Mouse (Mus musculus): ENCODE data around the gene St3gal4.
A peak's percentile ranks its signal among the peaks of the same experiment; 100 is the strongest.

Gene St3gal4

DNA sequence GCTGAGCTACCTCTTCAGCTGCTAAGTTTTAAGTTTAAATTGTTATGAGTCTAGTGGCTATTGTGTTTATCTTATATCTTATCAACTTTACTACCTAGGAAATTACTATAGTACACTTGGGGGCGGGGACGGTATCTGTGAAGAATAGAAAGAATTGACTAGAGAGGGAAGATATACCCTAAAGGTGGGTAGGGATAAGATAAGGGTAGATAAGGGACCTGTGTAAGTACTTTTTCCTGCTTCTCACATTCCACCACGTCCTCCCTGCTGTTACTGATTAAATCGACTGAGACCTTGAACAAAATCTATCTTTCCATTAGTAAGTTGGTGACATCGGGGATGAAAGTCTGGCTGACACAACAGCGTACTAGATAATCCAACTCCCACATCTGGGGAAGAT is 70.6 kb downstream of the St3gal4 start:
- DNase-seq (ENCODE audit: extremely low spot score), result no peak

DNA sequence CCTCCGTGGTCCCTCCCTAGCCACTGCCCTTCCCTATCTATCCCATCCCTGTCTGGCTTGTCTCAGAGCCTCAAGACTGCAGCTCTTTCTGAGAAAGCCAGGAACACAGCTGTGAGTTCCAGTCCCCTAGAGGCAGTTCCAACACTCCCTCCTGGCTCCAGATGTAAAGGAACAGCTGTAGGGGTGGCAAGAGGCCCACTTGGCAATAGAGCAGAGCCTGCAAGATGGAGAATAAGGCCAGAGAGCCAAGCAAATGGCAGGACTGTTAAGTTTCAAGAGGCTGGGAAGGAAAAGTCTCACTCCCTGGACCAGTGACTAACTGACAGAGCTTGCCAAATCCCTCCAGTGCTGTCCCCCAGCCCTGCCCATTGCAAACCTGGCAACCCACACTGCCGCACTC is 73.3 kb downstream of the St3gal4 start:
- no peak for DNase-seq (ENCODE audit: extremely low spot score)

DNA sequence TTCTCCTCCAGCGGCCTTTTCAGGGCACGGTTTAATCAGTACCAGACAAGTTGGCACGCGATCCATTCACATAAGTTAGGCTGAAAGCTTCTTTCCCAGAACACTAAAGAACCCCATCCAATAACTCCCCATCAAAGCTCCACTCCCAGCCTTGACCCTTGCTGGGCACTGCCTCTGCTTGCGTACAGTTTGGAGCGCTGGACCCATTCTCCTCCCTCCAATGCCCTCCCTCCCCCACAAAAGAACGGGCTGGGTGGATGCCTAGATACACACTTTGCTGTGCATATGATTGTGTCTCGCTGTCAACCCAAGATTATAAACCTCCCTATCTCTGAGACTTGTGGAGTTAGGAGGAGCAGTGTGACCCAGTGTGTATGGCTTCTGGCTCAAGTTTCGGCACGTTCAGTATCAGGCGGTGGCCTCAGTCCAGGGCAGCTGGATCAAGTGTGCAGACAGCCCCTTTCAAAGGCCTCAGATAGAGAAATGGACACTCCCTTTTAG is 74.0 kb downstream of the St3gal4 start:
- no peak for DNase-seq (ENCODE audit: extremely low spot score)

DNA sequence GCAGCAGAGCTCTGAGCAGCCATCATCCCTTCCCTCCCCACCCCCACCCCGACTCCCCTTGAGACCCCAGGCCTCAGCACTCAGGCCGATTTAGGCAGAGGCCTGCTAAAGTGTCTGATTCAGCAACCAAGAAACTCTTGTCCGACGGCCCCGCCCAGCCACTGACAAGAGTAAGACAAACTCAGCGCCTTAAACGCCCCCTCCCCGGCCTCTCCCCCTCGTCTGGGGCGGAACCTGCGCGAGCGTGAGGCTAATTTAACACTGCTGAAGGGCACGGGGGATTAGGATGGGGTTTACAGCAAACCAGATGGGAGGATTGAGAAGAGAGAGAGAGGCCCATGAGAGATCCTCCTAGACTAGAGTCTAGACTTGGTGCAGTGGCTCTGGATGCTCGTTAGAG is 74.6 kb downstream of the St3gal4 start:
- DNase-seq (ENCODE audit: extremely low spot score), result peak; percentile 67

DNA sequence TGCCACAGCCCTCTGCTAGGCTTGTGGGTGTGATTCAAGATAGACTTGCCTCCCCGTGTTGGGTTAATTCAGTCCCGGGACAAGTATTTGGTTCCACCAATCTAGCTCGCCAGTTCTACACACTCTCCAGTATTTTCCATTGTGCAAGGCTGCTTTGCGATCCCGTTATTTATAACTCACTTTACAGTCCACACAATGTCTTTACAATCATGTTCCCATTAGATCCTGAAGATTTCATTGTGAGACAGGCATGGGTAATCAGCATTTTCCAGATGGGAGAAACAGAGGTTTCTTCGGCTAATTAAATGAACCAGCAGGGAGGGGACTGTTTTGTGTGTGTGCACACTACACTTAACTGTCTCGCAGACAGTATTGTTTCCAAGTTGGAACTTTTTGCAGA is 75.4 kb downstream of the St3gal4 start:
- DNase-seq (ENCODE audit: extremely low spot score), result no peak

DNA sequence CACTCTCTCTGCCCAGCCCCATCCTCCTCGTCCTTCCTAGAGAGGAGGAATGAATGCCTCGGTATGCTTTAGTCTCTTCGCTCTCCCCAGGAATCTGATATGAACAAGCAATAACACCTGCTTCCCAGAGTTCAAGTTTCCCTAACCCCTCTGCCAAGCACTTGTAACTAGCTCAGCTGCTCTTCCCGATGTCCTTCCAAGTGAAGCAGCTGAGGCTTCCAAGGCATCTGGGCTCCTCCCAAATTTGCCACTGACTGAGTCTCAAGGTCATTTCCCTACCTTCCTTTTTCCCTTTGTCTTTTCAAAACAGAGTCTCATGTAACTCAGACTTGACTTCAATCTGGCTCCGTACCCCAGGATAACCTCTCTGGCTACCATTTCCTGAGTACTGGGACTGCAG is 77.6 kb downstream of the St3gal4 start:
- no peak for DNase-seq (ENCODE audit: extremely low spot score)

DNA sequence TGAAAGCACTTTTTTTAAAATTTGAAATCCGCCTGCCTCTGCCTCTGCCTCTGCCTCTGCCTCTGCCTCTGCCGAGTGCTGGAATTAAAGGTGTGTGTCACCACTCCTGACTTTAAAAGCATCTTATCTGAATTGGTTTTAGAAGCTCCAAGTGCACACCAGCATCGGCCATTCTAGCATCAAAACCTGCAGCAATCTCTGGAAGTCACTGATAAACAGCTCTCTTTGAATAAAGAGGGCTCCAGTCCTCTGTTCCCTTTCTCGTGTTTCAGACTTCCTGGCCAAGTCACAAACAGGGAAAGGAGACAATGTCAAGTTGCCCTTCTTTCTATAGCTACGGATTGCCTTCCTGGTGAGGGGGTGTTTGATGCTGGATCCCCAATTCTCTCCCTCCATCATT is 79.2 kb downstream of the St3gal4 start:
- no peak for DNase-seq (ENCODE audit: extremely low spot score)

DNA sequence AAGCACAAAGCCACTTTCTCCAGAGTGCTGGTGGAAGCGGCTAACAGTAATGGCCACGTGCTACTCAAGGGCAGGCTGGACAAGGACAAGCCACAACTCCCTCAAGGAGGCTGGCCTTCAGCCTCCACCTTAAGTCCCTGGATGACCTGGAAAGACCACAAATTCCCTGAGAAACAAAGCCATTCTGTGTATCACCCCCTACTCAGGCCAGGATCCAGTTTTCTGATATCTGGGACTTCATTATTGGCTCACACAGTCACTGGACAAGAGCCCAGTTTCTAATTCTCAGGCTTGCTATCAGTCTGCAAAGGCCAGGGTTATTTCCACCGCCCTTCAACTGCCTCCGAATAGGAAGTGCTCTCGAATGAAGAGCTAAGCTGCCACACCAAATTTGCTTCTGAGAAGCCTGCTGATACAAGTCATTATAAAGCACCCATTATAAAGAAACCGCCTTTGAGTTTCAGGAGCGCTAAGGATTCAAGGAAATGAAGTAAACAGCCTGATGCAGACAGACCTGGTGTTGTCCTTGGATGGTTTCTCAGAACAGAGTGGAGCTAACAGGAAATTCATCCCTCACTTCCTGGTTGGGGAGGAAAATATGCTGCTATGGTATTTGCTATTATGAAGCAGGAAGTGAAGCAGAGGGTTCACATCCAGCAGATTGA is 80.0 kb downstream of the St3gal4 start:
- no peak for DNase-seq (ENCODE audit: extremely low spot score)

DNA sequence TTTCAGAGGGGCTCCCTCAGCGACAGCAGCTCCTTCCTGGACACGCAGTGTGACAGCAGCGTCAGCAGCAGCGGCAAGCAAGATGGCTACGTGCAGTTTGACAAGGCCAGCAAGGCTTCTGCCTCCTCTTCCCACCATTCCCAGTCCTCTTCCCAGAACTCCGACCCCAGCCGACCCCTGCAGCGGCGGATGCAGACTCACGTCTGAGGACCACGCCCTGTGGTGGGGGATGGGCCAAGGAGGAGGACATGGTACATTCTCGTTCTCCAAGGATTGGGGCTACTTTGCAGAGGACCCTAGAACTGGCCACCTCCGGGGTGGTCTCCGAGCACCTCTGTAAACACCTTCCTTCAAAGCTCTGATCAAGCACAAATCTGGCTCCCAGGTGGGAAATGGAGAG is 84.0 kb downstream of the St3gal4 start:
- no peak for DNase-seq (ENCODE audit: extremely low spot score)

DNA sequence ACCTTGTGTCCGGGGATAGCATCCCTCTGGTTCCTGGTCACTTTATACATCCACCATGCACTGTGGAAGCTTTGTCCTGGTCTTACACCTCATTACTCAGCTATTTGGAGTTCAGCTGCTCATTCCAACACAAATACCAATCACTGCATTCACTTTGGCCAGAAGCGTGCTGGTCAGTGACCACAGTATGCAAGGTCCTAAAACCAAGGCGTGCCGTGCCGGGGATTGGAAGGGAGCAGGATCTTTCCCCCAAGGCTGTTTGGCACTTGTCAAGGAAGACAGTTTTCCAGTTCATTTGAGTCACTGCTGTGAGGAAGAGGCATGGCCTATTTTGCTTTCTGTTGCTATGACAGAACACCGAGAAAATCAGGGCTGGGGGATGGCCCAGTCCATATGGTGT is 86.6 kb downstream of the St3gal4 start:
- no peak for DNase-seq (ENCODE audit: extremely low spot score)

DNA sequence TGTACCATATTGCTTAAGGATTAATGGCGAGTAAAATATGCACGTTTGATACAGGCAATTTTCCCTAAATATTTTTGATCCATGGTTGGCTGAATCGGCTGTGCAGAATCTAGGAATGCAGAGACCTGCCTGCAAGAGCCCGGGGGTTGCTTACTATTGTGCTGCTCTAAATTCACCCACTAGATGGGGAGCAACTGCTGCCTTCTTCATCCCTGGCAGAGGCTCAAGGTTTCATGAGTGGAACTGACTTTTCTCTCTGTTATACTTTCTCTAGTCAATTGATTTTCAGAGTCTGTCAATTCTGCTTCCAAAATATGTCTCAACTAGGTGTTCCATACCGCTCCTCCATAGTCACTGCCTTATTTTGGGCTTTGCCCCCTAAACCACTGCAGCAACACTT is 88.2 kb downstream of the St3gal4 start:
- no peak for DNase-seq (ENCODE audit: extremely low spot score)

DNA sequence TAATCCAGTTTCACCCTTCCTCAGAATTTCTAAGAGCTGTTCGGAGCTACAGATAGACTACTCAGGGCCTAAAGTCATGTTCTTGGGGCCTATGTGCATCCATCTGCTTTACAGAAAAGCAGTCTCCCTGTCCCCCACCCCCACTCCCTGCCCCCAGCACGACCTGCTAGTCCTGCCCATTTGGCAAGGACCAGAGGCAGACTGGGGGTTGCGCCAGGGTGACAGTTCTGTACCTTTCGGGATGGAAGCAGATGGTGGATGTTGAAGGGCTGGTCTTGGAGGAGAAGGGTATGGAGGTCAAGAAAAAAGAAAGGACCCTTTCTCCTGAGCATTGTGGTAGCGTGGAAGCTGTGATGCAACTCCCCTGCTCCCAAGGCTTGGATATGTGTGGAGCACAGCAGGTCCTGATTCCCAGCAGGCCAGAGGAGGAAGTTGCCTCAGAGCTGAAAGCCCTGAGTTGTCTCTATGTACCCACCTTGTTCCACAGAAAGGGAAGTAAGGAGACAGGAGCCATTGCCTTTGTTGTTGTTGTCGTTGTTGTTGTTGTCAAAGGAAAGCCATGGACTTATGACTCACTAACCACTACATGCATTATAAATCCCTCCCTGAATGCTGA is 91.6 kb downstream of the St3gal4 start:
- no peak for DNase-seq (ENCODE audit: extremely low spot score)

DNA sequence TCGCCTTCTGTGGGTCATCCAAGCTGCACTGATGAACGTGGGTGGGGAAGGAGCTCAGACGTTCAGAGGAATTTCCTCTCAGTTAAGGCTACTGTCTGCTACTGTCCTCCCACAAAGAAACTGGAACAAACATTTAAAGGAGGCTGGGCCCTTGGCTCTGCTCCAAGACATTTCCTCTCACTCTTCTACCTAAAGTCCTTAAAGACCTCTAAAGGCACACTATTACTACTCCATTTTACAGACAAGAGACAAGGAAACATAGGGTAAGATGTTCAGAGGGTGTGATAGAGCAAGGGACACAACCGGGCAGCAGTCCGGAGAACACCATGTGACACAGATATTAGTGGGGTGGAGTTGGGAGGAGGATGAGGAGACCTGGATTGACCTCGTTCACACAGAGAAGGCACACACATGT is 92.2 kb downstream of the St3gal4 start:
- DNase-seq (ENCODE audit: extremely low spot score), result no peak

DNA sequence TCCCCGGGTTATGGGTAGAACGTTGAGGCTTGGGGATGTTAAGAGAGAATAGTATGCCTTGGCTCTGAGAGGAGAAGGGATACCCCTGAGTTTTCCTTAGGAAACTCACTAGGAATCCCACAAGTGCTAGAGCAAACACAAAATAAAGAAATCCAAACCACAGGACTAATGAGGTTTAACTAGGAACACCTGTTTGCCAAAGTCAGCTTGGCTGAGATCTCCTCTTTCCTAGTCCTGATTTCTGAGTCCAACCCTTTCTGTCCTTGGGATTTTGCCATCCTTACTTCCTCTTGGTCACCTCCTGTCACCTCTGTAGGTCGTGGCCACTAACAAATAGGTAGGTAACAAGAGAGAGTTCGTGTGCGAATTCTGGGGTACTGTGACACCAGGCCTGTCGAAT is 92.8 kb downstream of the St3gal4 start:
- no peak for DNase-seq (ENCODE audit: extremely low spot score)

DNA sequence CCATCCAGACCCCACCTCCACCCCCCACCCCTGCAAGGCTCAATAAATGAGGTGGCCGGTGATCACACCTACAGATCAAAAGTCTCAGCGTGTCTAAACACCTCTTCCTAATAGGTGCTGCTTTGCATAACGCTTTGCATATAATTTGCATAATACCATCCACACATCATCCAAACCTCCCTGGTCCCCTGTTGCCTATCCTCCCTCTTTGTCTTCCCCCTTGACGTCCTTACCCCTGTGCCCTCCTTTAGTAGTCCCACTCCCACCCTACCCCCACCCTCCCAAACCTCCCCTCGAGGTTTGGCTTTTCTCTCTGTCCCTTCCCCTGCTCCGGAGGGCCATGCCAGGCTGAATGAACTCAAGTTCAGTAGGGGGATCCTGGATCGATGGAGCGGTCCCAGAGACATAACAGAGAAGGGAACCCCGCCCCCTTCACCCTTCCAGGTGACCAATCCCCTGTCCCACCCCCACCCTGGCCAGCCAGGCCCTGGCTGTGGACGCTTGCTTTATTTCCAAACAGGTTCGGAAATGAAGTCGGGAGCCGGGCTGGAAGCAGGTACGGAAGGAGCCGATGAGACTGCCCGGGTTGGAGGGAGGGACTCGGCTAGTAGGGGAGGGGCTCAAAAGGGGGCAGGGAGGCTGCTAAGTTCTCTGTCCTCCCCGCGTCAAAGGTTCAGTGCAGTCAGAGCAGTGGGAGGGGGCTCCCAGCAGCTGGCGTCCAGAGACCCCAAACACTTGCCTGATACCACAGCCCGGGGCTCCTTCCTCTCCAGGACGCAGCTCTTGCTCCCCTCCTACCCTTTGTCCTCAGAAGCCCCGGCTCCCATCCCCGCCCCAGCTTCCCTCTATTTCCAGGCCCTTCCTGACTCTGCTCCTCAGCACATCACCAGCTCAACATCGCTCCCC is 94.2 kb downstream of the St3gal4 start:
- peak; percentile 35 for DNase-seq (ENCODE audit: extremely low spot score)

DNA sequence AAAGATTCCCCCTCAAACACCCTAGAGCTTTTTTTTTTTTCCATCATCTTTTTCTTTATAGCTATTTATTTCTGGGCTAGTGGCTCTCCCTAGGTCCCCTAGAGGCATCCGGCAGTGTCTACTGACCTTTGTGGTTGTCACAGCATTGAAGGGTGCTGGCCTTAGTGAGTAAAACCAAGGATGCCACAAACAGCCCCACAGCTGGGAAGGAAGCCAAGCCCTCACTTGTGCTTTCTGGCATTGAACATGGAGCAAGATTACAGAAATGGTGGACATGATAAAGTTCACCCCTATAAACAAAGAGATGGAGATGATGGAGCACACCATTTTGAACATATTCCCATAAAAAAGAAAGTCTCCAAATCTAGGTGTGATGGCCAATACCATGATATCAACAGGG is 97.3 kb downstream of the St3gal4 start:
- DNase-seq (ENCODE audit: extremely low spot score), result no peak

DNA sequence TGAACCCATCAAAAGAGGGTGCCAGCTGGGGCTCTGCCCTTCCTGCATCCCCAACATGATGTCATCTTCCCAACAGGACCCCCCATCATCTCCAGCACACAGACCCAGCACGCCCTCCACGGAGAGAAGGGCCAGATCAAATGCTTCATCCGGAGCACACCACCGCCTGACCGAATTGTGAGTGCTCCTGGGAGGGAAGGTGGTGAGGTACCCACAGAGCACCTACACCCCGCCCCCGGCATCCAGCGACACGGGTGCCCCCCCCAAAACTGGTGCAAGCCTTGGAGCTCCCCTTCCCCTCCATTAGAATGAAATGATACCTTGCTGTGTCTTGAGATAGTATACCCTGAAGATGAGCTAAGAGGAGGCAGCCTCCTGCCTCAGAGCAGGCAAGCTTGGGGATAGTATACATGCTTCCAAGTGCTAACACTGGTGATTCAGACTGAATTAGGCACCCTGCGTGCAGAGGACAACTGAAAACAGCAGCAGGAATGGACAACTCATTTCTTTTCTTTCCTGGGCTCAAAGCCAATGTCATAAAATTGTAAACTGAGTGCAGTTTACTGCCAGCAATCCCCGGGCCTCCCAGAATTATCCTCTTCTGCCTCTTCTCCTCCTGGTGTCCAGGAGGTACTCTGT is 98.9 kb downstream of the St3gal4 start:
- DNase-seq (ENCODE audit: extremely low spot score), result no peak

DNA sequence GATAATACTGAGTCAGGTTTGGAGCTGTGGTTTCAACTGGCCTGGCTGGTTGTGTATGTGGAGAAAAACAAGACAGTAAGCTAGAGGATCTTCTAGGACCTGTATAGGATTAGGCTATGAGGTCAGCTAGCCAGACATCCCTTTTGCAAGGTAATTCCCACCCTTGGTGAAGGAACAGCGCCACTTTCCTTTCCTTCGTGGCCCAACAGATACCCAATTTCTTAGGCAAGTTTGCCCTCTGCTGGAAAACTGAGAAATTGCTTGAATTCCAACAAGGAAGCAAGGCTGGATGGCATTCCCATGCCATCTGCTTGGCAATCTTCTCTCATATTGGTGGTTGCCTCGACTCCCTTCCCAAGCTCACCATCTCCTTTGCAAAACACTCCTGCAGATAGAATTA is 99.7 kb downstream of the St3gal4 start:
- peak; percentile 58 for DNase-seq (ENCODE audit: extremely low spot score)

DNA sequence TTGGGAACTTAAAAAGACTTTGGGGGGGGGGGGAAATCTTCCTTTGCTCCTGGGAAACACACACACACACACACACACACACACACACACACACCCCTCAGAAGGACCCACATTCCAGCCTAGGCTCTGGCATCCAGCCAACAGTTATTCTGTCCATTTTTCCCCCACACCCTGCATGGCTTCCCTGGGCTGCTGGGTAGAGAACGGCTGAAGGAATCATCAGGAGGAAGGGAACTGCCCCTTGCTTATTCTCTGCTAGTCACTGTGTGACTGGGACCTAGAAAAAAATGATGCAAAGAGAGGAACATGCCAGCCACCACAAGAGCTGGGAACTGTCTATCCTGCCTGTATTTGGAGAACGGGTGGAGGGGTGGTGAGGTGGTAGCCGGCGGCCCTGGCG is 101.0 kb downstream of the St3gal4 start:
- no peak for DNase-seq (ENCODE audit: extremely low spot score)

DNA sequence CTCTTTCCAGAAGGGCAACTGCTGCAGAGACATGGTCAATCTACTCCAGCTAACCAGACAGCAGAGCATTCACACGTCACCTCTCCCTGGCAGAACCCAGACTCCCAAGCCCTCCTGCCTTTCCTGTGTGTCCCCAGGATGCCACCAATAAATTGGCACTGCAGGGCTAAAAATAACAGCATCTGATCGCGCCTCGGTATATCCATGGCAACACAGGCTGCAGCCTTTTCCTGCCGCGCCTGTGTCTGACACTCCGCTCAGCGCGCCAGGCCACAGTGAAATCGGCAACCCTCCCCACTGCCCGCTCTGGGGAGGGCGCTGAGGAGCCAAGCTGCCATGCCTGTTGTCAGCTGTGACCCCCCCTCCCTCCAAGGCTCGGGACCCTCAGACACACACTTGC is 101.5 kb downstream of the St3gal4 start:
- DNase-seq (ENCODE audit: extremely low spot score), result no peak

DNA sequence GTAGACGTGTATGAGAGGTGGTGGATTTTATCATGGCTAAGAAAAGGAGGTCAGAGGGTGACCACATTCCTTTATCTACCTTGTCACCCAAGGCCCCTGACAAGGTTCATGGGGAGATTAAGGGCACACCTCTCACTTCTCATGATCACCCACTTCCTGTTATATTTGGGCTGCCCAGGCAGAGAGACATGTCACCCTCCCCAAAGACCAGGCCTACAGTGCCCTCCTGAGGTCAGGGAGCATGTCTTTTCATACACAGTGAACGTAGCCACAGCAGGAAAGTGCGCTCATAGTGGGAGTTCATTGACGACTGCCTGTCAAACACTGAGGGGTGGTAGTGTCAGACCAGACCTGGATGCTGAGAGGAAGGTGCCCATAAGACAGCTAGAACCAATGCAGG is 102.3 kb downstream of the St3gal4 start:
- no peak for DNase-seq (ENCODE audit: extremely low spot score)

DNA sequence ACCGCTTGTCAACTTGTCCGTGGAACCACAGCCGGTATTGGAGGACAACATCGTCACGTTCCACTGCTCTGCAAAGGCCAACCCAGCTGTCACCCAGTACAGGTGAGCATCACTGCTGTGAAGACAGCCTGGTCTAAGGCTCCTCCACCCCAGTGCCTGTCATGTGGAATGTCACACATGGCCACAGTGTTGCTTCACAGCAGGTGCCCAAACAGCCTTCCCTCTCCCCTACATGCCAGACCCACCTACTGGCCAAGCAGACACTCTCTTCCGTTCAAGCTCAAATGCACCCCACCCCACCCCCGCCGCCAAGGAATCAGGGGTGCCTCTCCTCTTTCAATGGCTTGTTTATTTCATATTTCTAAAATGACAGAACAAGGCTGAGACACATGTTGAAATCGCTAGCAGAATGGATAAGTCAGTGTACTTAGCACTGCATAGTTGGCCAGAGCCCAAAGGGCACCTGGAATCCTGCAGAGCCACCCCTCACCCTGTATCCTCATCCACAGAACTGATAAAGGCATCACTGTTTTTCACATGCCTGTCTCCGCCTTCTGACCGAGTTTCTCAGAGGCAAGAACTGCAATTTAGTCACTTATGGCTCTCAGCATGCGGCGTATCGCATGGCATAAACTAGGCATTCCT is 111.2 kb downstream of the St3gal4 start:
- no peak for DNase-seq (ENCODE audit: extremely low spot score)

Data from embryo, embryonic 9.5 days (tissue).